Mouse (Mus musculus): ENCODE measurements around the gene Adamts10.

Gene Adamts10

DNA sequence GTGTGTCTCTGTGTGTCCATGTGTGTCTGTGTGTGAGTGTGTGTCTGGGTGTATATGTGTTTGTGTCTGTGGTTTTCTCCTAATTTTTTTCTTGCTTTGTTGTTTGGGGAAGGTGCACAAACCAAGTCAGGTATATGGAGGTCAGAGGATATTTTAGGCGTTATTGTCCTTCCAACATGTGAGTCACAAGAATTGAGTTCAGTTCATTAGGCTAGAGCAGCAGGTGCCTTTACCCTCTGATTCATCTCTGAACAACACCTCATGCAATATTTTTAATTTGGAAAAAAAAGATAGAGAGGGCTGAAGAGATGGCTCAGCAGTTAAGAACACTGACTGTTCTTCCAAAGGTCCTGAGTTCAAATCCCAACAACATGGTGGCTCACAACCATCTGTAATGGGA lies 15.6 kb upstream of the Adamts10 start:
- TF ChIP-seq NANOG (IDR thresholded peaks at IDR 0.05; ENCODE audit: borderline replicate concordance, low read length), result no peak
- TF ChIP-seq CTCF (conservative IDR thresholded peaks at IDR 0.05; ENCODE audit: low read length), result no peak
- TF ChIP-seq POU5F1 (IDR thresholded peaks at IDR 0.05; ENCODE audit: borderline replicate concordance, low read length), result no peak
- no peak overlapping the region for H3K4me3 ChIP-seq (replicated peaks; ENCODE audit: low read length)
- H3K4me1 ChIP-seq (replicated peaks; ENCODE audit: low read depth, low read length), result peaks cover 5% of the 10 kb centered on the region; the same call in 1 of the 2 replicates
- H3K9me3 ChIP-seq (ENCODE audit: low read length), result no peaks in the 10 kb centered on the region
- peaks cover 10% of the 10 kb centered on the region for H3K27me3 ChIP-seq (ENCODE audit: insufficient read depth, low read length)
- H3K36me3 ChIP-seq (ENCODE audit: insufficient read depth, low read length), result no peaks in the 10 kb centered on the region

DNA sequence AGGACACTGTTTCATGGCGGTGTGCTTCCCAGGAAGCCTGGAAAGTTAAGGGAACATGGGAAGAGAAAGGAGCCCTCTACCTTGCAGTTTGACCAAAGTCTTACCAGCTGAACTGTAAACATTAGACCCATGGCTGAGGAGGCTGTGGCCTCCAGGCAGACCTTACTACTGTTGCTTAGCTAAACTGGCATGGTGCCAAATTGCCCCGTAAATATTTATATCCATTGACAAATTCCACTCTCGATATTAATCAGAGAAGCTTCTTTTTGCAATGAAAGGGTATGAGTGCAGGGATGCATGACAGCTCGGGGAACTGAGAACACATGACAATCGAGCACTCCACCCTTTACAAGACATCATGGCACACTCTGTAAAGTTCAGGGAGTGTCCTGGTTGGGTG lies 13.8 kb upstream of the Adamts10 start:
- no peaks in the 10 kb centered on the region for H3K36me3 ChIP-seq (ENCODE audit: insufficient read depth, low read length)
- no peaks in the 10 kb centered on the region for H3K9me3 ChIP-seq (ENCODE audit: low read length)
- peaks cover 10% of the 10 kb centered on the region for H3K27me3 ChIP-seq (ENCODE audit: insufficient read depth, low read length)
- TF ChIP-seq CTCF (conservative IDR thresholded peaks at IDR 0.05; ENCODE audit: low read length), result no peak
- TF ChIP-seq POU5F1 (IDR thresholded peaks at IDR 0.05; ENCODE audit: borderline replicate concordance, low read length), result no peak
- TF ChIP-seq NANOG (IDR thresholded peaks at IDR 0.05; ENCODE audit: borderline replicate concordance, low read length), result no peak
- H3K4me3 ChIP-seq (replicated peaks; ENCODE audit: low read length), result no peak overlapping the region
- no peaks in the 10 kb centered on the region; the same call in 1 of the 2 replicates for H3K4me1 ChIP-seq (replicated peaks; ENCODE audit: low read depth, low read length)

DNA sequence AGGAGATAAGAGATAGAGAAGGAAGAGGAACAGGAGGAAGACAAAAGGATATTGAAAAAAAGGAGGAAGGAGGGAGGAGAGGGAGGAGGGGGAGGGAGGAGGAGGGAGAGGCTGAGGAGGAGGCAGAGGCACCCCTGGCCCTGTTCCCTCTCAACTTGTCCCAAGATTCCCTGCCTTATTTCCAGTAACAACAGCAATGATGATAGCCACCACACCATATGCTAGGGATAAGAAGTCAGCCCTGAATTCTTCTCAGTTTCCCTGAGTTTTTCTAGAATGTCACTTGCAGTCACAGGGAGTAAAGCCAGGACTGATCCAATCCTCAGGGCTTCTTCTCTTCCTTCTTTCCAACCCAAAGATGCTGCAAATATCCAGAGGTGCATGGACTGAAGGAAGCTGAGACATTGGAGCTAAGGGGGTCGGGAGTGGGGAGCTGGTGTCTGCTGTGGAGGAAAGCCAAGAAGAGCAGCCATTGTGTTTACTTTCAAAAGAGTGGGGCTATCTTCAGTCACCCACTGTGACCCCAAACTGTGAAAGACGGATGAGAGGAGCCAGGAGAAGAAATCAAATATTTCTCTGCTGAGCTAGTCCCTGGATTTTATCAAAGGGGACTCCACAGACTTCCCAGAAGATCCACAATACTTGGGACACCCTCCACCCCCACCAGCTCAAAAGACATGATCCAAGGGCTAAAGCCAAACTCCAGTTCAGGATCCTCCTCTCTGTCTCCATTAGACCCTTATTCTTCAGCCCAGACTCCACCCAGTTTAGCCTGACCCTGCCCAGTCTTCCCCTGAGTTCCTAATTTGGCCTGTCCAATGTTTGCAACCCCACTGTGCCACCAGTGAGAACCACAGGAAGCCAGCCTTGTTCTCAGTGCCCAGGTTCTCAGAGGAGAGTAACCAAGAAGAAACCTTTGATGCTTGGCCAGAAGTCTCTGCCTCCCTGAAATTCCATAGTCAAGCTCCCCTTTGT lies 11.3 kb upstream of the Adamts10 start:
- Histone ChIP-seq H3K27me3 (ENCODE audit: insufficient read depth, low read length) (peaks cover 10% of the 10 kb centered on the region), H3K4me1 (replicated peaks; ENCODE audit: low read depth, low read length) (no peaks in the 10 kb centered on the region; the same call in 1 of the 2 replicates), H3K9me3 (ENCODE audit: low read length) (no peaks in the 10 kb centered on the region), H3K4me3 (replicated peaks; ENCODE audit: low read length) (no peak overlapping the region), H3K36me3 (ENCODE audit: insufficient read depth, low read length) (no peaks in the 10 kb centered on the region)
- no peak for TF ChIP-seq POU5F1 (IDR thresholded peaks at IDR 0.05; ENCODE audit: borderline replicate concordance, low read length)
- no peak for TF ChIP-seq NANOG (IDR thresholded peaks at IDR 0.05; ENCODE audit: borderline replicate concordance, low read length)
- TF ChIP-seq CTCF (conservative IDR thresholded peaks at IDR 0.05; ENCODE audit: low read length), result no peak

DNA sequence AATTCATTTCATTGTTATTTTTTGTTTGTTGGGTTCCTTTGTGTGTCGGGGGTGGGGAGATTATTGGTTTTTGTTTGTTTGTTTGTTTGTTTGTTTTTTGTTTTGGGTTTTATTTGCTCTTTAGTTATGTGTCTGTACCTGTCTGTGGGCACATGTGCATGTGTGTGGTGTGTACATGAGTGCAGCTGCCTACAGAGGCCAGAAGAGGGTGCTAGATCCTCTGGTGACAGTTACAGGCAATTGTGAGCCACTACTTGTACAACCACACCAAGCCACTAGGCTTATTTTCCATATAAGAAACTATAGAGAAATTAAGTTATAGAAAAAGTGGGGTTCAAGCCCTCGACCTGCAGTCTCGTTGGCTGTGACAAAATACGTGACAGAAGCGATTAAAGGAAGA lies 10.1 kb upstream of the Adamts10 start:
- no peaks in the 10 kb centered on the region for H3K36me3 ChIP-seq (ENCODE audit: insufficient read depth, low read length)
- no peaks in the 10 kb centered on the region; the same call in 1 of the 2 replicates for H3K4me1 ChIP-seq (replicated peaks; ENCODE audit: low read depth, low read length)
- H3K9me3 ChIP-seq (ENCODE audit: low read length), result no peaks in the 10 kb centered on the region
- no peak overlapping the region for H3K4me3 ChIP-seq (replicated peaks; ENCODE audit: low read length)
- peaks cover 10% of the 10 kb centered on the region for H3K27me3 ChIP-seq (ENCODE audit: insufficient read depth, low read length)
- no peak for TF ChIP-seq NANOG (IDR thresholded peaks at IDR 0.05; ENCODE audit: borderline replicate concordance, low read length)
- TF ChIP-seq CTCF (conservative IDR thresholded peaks at IDR 0.05; ENCODE audit: low read length), result peak; percentile 72

GRCm38 (mm10) chr17:33520366-33520765 lies 3.6 kb upstream of the Adamts10 start:
- H3K36me3 ChIP-seq (ENCODE audit: insufficient read depth, low read length), result no peaks in the 10 kb centered on the region
- no peak overlapping the region for H3K4me3 ChIP-seq (replicated peaks; ENCODE audit: low read length)
- peaks cover 22% of the 10 kb centered on the region for H3K4me1 ChIP-seq (replicated peaks; ENCODE audit: low read depth, low read length)
- H3K9me3 ChIP-seq (ENCODE audit: low read length), result no peaks in the 10 kb centered on the region
- H3K27me3 ChIP-seq (ENCODE audit: insufficient read depth, low read length), result peaks cover 5% of the 10 kb centered on the region
- TF ChIP-seq CTCF (conservative IDR thresholded peaks at IDR 0.05; ENCODE audit: low read length) (no peak), NANOG (IDR thresholded peaks at IDR 0.05; ENCODE audit: borderline replicate concordance, low read length) (no peak), POU5F1 (IDR thresholded peaks at IDR 0.05; ENCODE audit: borderline replicate concordance, low read length) (no peak)

DNA sequence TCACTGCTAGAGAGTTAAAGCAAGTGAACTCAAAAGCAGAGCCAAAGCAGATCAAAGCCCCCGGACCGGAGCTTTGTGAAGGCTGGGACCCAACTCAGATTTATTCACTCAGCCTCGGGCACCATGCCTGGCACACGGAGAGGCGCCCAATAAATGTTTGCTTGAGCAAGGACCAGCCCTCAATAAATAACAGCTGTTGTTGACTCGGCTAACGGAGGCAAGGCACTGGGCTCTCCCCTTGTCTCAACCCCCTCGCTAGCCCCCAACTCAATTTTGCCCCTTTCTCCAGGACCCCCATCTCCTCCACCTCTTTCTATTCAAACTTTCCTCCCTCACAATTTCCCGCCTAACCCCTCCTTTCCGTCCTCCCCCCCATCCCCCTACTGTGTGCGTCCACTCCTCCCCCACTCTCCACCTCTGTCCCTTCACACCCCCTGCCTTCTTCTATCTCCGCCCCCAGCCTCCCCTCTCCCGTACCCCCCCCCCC lies 530 bp upstream of the Adamts10 start:
- H3K27me3 ChIP-seq (ENCODE audit: insufficient read depth, low read length), result peaks cover 5% of the 10 kb centered on the region
- H3K9me3 ChIP-seq (ENCODE audit: low read length), result no peaks in the 10 kb centered on the region
- H3K4me3 ChIP-seq (replicated peaks; ENCODE audit: low read length), result peak overlapping the region; percentile 83
- TF ChIP-seq CTCF (conservative IDR thresholded peaks at IDR 0.05; ENCODE audit: low read length) (no peak), POU5F1 (IDR thresholded peaks at IDR 0.05; ENCODE audit: borderline replicate concordance, low read length) (no peak), NANOG (IDR thresholded peaks at IDR 0.05; ENCODE audit: borderline replicate concordance, low read length) (no peak)
- H3K4me1 ChIP-seq (replicated peaks; ENCODE audit: low read depth, low read length), result peaks cover 45% of the 10 kb centered on the region
- H3K36me3 ChIP-seq (ENCODE audit: insufficient read depth, low read length), result no peaks in the 10 kb centered on the region

- H3K4me3 ChIP-seq (replicated peaks; ENCODE audit: low read length), result peak overlapping the region; percentile 83
- H3K36me3 ChIP-seq (ENCODE audit: insufficient read depth, low read length), result peaks cover 12% of the 10 kb centered on the region
- peaks cover 50% of the 10 kb centered on the region for H3K4me1 ChIP-seq (replicated peaks; ENCODE audit: low read depth, low read length)
- TF ChIP-seq NANOG (IDR thresholded peaks at IDR 0.05; ENCODE audit: borderline replicate concordance, low read length), result no peak
- TF ChIP-seq POU5F1 (IDR thresholded peaks at IDR 0.05; ENCODE audit: borderline replicate concordance, low read length), result no peak
- TF ChIP-seq CTCF (conservative IDR thresholded peaks at IDR 0.05; ENCODE audit: low read length), result no peak
- no peaks in the 10 kb centered on the region for H3K9me3 ChIP-seq (ENCODE audit: low read length)
- peaks cover 5% of the 10 kb centered on the region for H3K27me3 ChIP-seq (ENCODE audit: insufficient read depth, low read length)
Observed at GRCm38 (mm10) chr17:33524806-33525373, 886 bp downstream of the Adamts10 start.

DNA sequence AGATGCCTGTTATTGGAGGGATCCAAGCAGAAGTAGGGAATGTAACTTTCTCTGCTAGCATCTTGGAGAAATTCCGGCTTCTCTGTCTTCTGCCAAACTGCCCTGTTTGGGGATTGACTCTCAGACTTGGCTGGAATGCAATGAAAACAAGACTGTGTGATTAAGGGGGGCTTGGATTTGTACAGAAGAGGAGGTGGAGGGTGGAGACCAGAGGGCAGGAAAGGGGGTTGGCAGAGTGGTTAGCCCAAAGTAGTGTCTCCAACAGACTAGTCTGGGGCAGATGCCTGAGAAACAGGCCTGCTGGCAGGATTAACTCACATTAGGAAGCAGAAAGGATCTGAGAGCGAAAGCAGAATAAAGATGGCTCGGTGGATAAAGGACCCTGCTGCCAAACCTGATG lies 2.5 kb downstream of the Adamts10 start:
- H3K4me3 ChIP-seq (replicated peaks; ENCODE audit: low read length), result no peak overlapping the region
- H3K9me3 ChIP-seq (ENCODE audit: low read length), result peaks cover 5% of the 10 kb centered on the region; the same call in 1 of the 2 replicates
- peaks cover 27% of the 10 kb centered on the region for H3K36me3 ChIP-seq (ENCODE audit: insufficient read depth, low read length)
- H3K27me3 ChIP-seq (ENCODE audit: insufficient read depth, low read length), result peaks cover 5% of the 10 kb centered on the region
- peaks cover 50% of the 10 kb centered on the region for H3K4me1 ChIP-seq (replicated peaks; ENCODE audit: low read depth, low read length)
- no peak for TF ChIP-seq NANOG (IDR thresholded peaks at IDR 0.05; ENCODE audit: borderline replicate concordance, low read length)
- no peak for TF ChIP-seq CTCF (conservative IDR thresholded peaks at IDR 0.05; ENCODE audit: low read length)
- no peak for TF ChIP-seq POU5F1 (IDR thresholded peaks at IDR 0.05; ENCODE audit: borderline replicate concordance, low read length)

Measured in E14TG2a.4 (cell line).